Mouse (Mus musculus) heart, postnatal 0 days (tissue): Measurements from ENCODE around the gene Tdrd9.

Source experiments
- CTCF ChIP-seq: IDR thresholded peaks from 2 replicates; pipeline ENCODE4 v1.5.1; 2016; ENCODE audit warnings: antibody characterized with exemption, control low read depth, low read depth
- EP300 ChIP-seq: IDR thresholded peaks from 2 replicates; pipeline ENCODE4 v1.6.1; 2016; ENCODE audit warnings: antibody characterized with exemption, low read depth

- TF ChIP-seq CTCF (peak; percentile 83), EP300 (no peak)
Observed at GRCm38 (mm10) chr12:111958101-111958865, 13.1 kb upstream of the Tdrd9 start.
